Mouse (Mus musculus) stomach, embryonic 16.5 days (tissue): ENCODE results near the gene Nabp2. TPM values are rescaled to one million over a fixed set of nuclear protein-coding genes. Genes with fewer than 3 reads are reported as not detected.

ENCODE experiments used
- ATAC-seq: fragments of 200-750 bp; cut with Nextera tagmentation; 2 replicates; pipeline ENCODE4 v1.8.0; 2017; ENCODE audit warnings: moderate number of reproducible peaks, moderate TSS enrichment; ENCODE audit not compliant: insufficient read depth, low FRiP score
- H3K27ac ChIP-seq: fragments of 300-500 bp; sonication (generic); 2 replicates; pipeline ENCODE4 v1.5.1; 2014; ENCODE audit warnings: low read length
- H3K27me3 ChIP-seq: fragments of 300-500 bp; sonication (generic); 2 replicates; pipeline ENCODE4 v1.6.1; 2014; ENCODE audit warnings: low read length, control low read depth, mixed read lengths; ENCODE audit not compliant: control insufficient read depth, insufficient read depth
- H3K36me3 ChIP-seq: fragments of 300-500 bp; sonication (generic); 2 replicates; pipeline ENCODE4 v1.6.1; 2014; ENCODE audit warnings: low read length; ENCODE audit not compliant: control insufficient read depth, insufficient read depth
- H3K4me1 ChIP-seq: fragments of 300-500 bp; sonication (generic); 2 replicates; pipeline ENCODE4 v1.6.1; 2014; ENCODE audit warnings: low read length, control low read depth, mixed read lengths; ENCODE audit not compliant: control insufficient read depth, insufficient read depth
- H3K4me2 ChIP-seq: fragments of 300-500 bp; sonication (generic); 2 replicates; pipeline ENCODE4 v1.6.1; 2014; ENCODE audit warnings: low read depth, low read length, mixed read lengths
- H3K4me3 ChIP-seq: fragments of 300-500 bp; sonication (generic); replicated peaks from 2 replicates; pipeline ENCODE4 v1.5.1; 2014; ENCODE audit warnings: mild to moderate bottlenecking, low read length
- H3K9ac ChIP-seq: fragments of 300-500 bp; sonication (generic); 2 replicates; pipeline ENCODE4 v1.6.1; 2014; ENCODE audit warnings: low read length
- H3K9me3 ChIP-seq: fragments of 300-500 bp; sonication (generic); replicated peaks from 2 replicates; pipeline ENCODE4 v1.6.1; 2016; ENCODE audit warnings: low read length, control low read depth; ENCODE audit not compliant: control insufficient read depth
- WGBS: fragments of 180-500 bp; shearing (Covaris S2); extraction: QIAGEN DNeasy Blood & Tissue Kit; methylation state at CpG from one replicate; pipeline ENCODE4 v1.1.7; 2014; 5-methylcytosine and 5-hydroxymethylcytosine counted together
- polyA plus RNA-seq: library from polyadenylated mRNA; unstranded; fragments of >200 nt; fragmentation: Nextera tagmentation; extraction: Ambion mirVana; gene quantifications from 2 replicates; pipeline ENCODE4 v1.2.1, GENCODE M21; 2015

Gene Nabp2
- polyA plus RNA-seq, 1 experiment from 2014 or later = 72.0 TPM

- H3K4me3 ChIP-seq = peak within 1 kb of the TSS; percentile 12
- H3K27me3 ChIP-seq = no peaks in the 10 kb centered on the region
- H3K27ac ChIP-seq = peak within 1 kb of the TSS; percentile 22; the same call in 1 of the 2 replicates
- 32% methylated on average over 2 of the region's 2 CpGs for WGBS
- H3K36me3 ChIP-seq = no peaks in the 10 kb centered on the region
- no peak for ATAC-seq
- peaks cover 6% of the 10 kb centered on the region for H3K4me1 ChIP-seq
- peak within 1 kb of the TSS; percentile 14; the same call in 1 of the 2 replicates for H3K9ac ChIP-seq
- H3K4me2 ChIP-seq = peak within 1 kb of the TSS; percentile 25; the same call in 1 of the 2 replicates
- H3K9me3 ChIP-seq = no peaks in the 10 kb centered on the region
These were observed 10.2 kb downstream of the Nabp2 start, which contains the start of gene Slc39a5 for GRCm38 (mm10) chr10:128401056-128401455. TSS of gene Slc39a5 (minus strand) at chr10:128401229.

- H3K4me1 ChIP-seq = peaks cover 6% of the 10 kb centered on the region
- H3K27me3 ChIP-seq = no peaks in the 10 kb centered on the region
- no peaks in the 10 kb centered on the region for H3K9me3 ChIP-seq
- 14% methylated on average over 5 of the region's 5 CpGs for WGBS
- H3K4me3 ChIP-seq = peak overlapping the region; percentile 12
- H3K9ac ChIP-seq = peak overlapping the region; percentile 14; the same call in 1 of the 2 replicates
- peak; percentile 68 for ATAC-seq
- H3K36me3 ChIP-seq = no peaks in the 10 kb centered on the region
- H3K27ac ChIP-seq = 0 out of 2 replicates have a peak overlapping the region, but pooled peaks have one; percentile 22
- H3K4me2 ChIP-seq = peak overlapping the region; percentile 25; the same call in 1 of the 2 replicates
These were observed 11.0 kb downstream of the Nabp2 start for GRCm38 (mm10) chr10:128400338-128400737.

- peak; percentile 65 for ATAC-seq
- H3K4me1 ChIP-seq = peaks cover 6% of the 10 kb centered on the region
- H3K4me3 ChIP-seq = no peak overlapping the region
- no peak overlapping the region for H3K4me2 ChIP-seq
- peaks cover 3% of the 10 kb centered on the region; the same call in 1 of the 2 replicates for H3K36me3 ChIP-seq
- 63% methylated on average over 7 of the region's 7 CpGs for WGBS
- H3K27ac ChIP-seq = no peak overlapping the region
- H3K27me3 ChIP-seq = no peaks in the 10 kb centered on the region
- H3K9ac ChIP-seq = no peak overlapping the region
- H3K9me3 ChIP-seq = no peaks in the 10 kb centered on the region
These were observed 13.8 kb downstream of the Nabp2 start for GRCm38 (mm10) chr10:128397466-128397865.

- no peak overlapping the region for H3K4me2 ChIP-seq
- no peak for ATAC-seq
- no peak overlapping the region for H3K9ac ChIP-seq
- H3K27ac ChIP-seq = no peak overlapping the region
- no peak overlapping the region for H3K4me3 ChIP-seq
- 60% methylated on average over 10 of the region's 10 CpGs for WGBS
- peaks cover 6% of the 10 kb centered on the region for H3K4me1 ChIP-seq
- peaks cover 3% of the 10 kb centered on the region; the same call in 1 of the 2 replicates for H3K36me3 ChIP-seq
- no peaks in the 10 kb centered on the region for H3K9me3 ChIP-seq
- no peaks in the 10 kb centered on the region for H3K27me3 ChIP-seq
These were observed 14.5 kb downstream of the Nabp2 start for GRCm38 (mm10) chr10:128396716-128397264.

GRCm38 (mm10) chr10:128396017-128396673 lies 15.1 kb downstream of the Nabp2 start:
- Histone ChIP-seq H3K9ac (no peak overlapping the region), H3K4me2 (no peak overlapping the region), H3K4me1 (peaks cover 6% of the 10 kb centered on the region), H3K4me3 (no peak overlapping the region), H3K9me3 (no peaks in the 10 kb centered on the region), H3K27me3 (no peaks in the 10 kb centered on the region), H3K36me3 (peaks cover 3% of the 10 kb centered on the region; the same call in 1 of the 2 replicates), H3K27ac (no peak overlapping the region)
- ATAC-seq = no peak
- 45% methylated on average over 11 of the region's 11 CpGs for WGBS

GRCm38 (mm10) chr10:128391850-128392249 lies 19.4 kb downstream of the Nabp2 start:
- Histone ChIP-seq H3K9me3 (no peaks in the 10 kb centered on the region), H3K4me1 (no peaks in the 10 kb centered on the region), H3K4me3 (no peak overlapping the region), H3K36me3 (peaks cover 35% of the 10 kb centered on the region), H3K27ac (no peak overlapping the region), H3K4me2 (no peak overlapping the region), H3K27me3 (no peaks in the 10 kb centered on the region), H3K9ac (no peak overlapping the region)
- ATAC-seq = no peak
- 75% methylated on average over 6 of the region's 6 CpGs for WGBS

- Histone ChIP-seq H3K4me2 (no peak overlapping the region), H3K4me1 (no peaks in the 10 kb centered on the region), H3K4me3 (no peak overlapping the region), H3K27ac (no peak overlapping the region), H3K9me3 (no peaks in the 10 kb centered on the region), H3K36me3 (peaks cover 48% of the 10 kb centered on the region), H3K9ac (no peak overlapping the region), H3K27me3 (no peaks in the 10 kb centered on the region)
- no peak for ATAC-seq
- WGBS = 86% methylated on average over 12 of the region's 12 CpGs
These were observed 20.9 kb downstream of the Nabp2 start for GRCm38 (mm10) chr10:128390366-128390765.

GRCm38 (mm10) chr10:128389570-128389969 lies 21.7 kb downstream of the Nabp2 start:
- WGBS = 82% methylated on average over 6 of the region's 6 CpGs
- no peaks in the 10 kb centered on the region for H3K4me1 ChIP-seq
- H3K4me2 ChIP-seq = no peak overlapping the region
- H3K36me3 ChIP-seq = peaks cover 51% of the 10 kb centered on the region
- H3K4me3 ChIP-seq = no peak overlapping the region
- peak; percentile 30; the same call in 1 of the 2 replicates for ATAC-seq
- no peak overlapping the region for H3K27ac ChIP-seq
- no peaks in the 10 kb centered on the region for H3K27me3 ChIP-seq
- H3K9me3 ChIP-seq = no peaks in the 10 kb centered on the region
- no peak overlapping the region for H3K9ac ChIP-seq

GRCm38 (mm10) chr10:128388941-128389340 lies 22.4 kb downstream of the Nabp2 start:
- 91% methylated on average over 14 of the region's 14 CpGs for WGBS
- Histone ChIP-seq H3K27me3 (no peaks in the 10 kb centered on the region), H3K4me2 (no peak overlapping the region), H3K9me3 (no peaks in the 10 kb centered on the region), H3K4me3 (no peak overlapping the region), H3K27ac (no peak overlapping the region), H3K9ac (no peak overlapping the region), H3K4me1 (no peaks in the 10 kb centered on the region), H3K36me3 (peaks cover 53% of the 10 kb centered on the region)
- ATAC-seq = no peak
